Mouse (Mus musculus) kidney, postnatal 0 days (tissue): ENCODE data around the gene 6430571L13Rik. TPM values are rescaled to one million over a fixed set of nuclear protein-coding genes. Genes with fewer than 3 reads are reported as not detected.

ENCODE experiments used
- ATAC-seq: fragments of 200-750 bp; cut with Nextera tagmentation; replicated peaks from 2 replicates; pipeline ENCODE4 v1.8.0; 2017; ENCODE audit warnings: low read depth, moderate number of reproducible peaks, moderate TSS enrichment, moderate library complexity; ENCODE audit not compliant: low FRiP score
- DNase-seq: peaks from one replicate; pipeline ENCODE4 v3.0.0-alpha.2; 2016; ENCODE audit warnings: low spot score
- H3K27ac ChIP-seq: fragments of 300-500 bp; sonication (generic); 2 replicates; pipeline ENCODE4 v1.5.1; 2014; ENCODE audit warnings: mild to moderate bottlenecking
- H3K27me3 ChIP-seq: fragments of 300-500 bp; sonication (generic); 2 replicates; pipeline ENCODE4 v1.6.1; 2014; ENCODE audit warnings: low read length, mixed read lengths; ENCODE audit not compliant: insufficient read depth
- H3K36me3 ChIP-seq: fragments of 300-500 bp; sonication (generic); 2 replicates; pipeline ENCODE4 v1.6.1; 2014; ENCODE audit warnings: low read length, mixed read lengths; ENCODE audit not compliant: insufficient read depth
- H3K4me1 ChIP-seq: fragments of 300-500 bp; sonication (generic); replicated peaks from 2 replicates; pipeline ENCODE4 v1.6.1; 2014; ENCODE audit warnings: antibody characterized with exemption, low read length, mixed read lengths; ENCODE audit not compliant: insufficient read depth
- H3K4me2 ChIP-seq: fragments of 300-500 bp; sonication (generic); 2 replicates; pipeline ENCODE4 v1.6.1; 2014; ENCODE audit warnings: mild to moderate bottlenecking, low read length, moderate library complexity, mixed read lengths
- H3K4me3 ChIP-seq: fragments of 300-500 bp; sonication (generic); replicated peaks from 2 replicates; pipeline ENCODE4 v1.5.1; 2014; ENCODE audit warnings: low read depth, low read length
- H3K9ac ChIP-seq: fragments of 300-500 bp; sonication (generic); 2 replicates; pipeline ENCODE4 v1.6.1; 2014; ENCODE audit warnings: low read depth, low read length
- H3K9me3 ChIP-seq: fragments of 300-500 bp; sonication (generic); replicated peaks from 2 replicates; pipeline ENCODE4 v1.6.1; 2016; ENCODE audit warnings: low read length, inconsistent platforms, mixed read lengths
- CTCF ChIP-seq: IDR thresholded peaks from 2 replicates; pipeline ENCODE4 v1.5.1; 2016; ENCODE audit warnings: antibody characterized with exemption, low read depth, mild to moderate bottlenecking, moderate library complexity
- WGBS: fragments of 180-500 bp; shearing (Covaris S2); extraction: QIAGEN DNeasy Blood & Tissue Kit; methylation state at CpG from one replicate; pipeline ENCODE4 v1.1.7; 2014; 5-methylcytosine and 5-hydroxymethylcytosine counted together
- polyA plus RNA-seq: library from polyadenylated mRNA; unstranded; fragments of >200 nt; fragmentation: Nextera tagmentation; extraction: Ambion mirVana; gene quantifications from 2 replicates; pipeline ENCODE4 v1.2.1, GENCODE M21; 2015

6430571L13Rik gene
- polyA plus RNA-seq, 1 experiment from 2014 or later: 2.0 TPM

DNA sequence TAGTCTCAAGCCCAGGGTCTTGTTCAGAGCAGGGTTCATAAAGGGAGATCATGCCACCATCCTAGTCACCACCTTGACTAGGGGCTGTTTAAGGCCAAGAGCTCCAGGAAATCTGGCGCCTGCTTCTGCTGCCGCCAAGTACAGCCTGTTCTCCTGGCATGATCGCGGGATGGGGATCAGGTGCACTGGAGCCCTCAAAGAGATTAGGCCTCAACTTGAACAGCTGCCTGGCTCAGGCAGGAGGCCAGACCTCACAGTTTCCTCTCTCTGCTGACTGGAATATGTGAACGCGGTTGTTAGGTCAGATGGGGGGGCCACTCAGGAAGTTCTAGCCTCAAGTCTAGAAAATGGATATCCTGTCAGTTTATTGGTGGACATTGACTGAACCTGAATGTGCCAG is 16.8 kb upstream of the 6430571L13Rik start:
- DNase-seq: no peak
- 0 out of 2 replicates have a peak, but pooled peaks cover 4% of the 10 kb centered on the region for H3K36me3 ChIP-seq
- H3K9ac ChIP-seq: no peak overlapping the region
- H3K27me3 ChIP-seq: no peaks in the 10 kb centered on the region
- H3K9me3 ChIP-seq: no peaks in the 10 kb centered on the region
- no peak for TF ChIP-seq CTCF
- H3K4me1 ChIP-seq: peaks cover 14% of the 10 kb centered on the region; the same call in 1 of the 2 replicates
- no peak overlapping the region for H3K4me2 ChIP-seq
- no peak overlapping the region for H3K27ac ChIP-seq
- whole genome bisulfite sequencing: 66% methylated on average over 6 of the region's 6 CpGs
- ATAC-seq: no peak
- no peak overlapping the region for H3K4me3 ChIP-seq

- no peak overlapping the region for H3K4me2 ChIP-seq
- WGBS: 42% methylated on average over 4 of the region's 4 CpGs
- H3K27ac ChIP-seq: peak overlapping the region; percentile 55
- H3K4me3 ChIP-seq: no peak overlapping the region
- ATAC-seq (peak; percentile 51; the same call in 1 of the 2 replicates), DNase-seq (no peak)
- H3K27me3 ChIP-seq: no peaks in the 10 kb centered on the region
- no peak overlapping the region for H3K9ac ChIP-seq
- no peak for TF ChIP-seq CTCF
- peaks cover 14% of the 10 kb centered on the region; the same call in 1 of the 2 replicates for H3K4me1 ChIP-seq
- 0 out of 2 replicates have a peak, but pooled peaks cover 4% of the 10 kb centered on the region for H3K36me3 ChIP-seq
- H3K9me3 ChIP-seq: no peaks in the 10 kb centered on the region
Measured at GRCm38 (mm10) chr9:107324799-107325561, 15.4 kb upstream of the 6430571L13Rik start.

DNA sequence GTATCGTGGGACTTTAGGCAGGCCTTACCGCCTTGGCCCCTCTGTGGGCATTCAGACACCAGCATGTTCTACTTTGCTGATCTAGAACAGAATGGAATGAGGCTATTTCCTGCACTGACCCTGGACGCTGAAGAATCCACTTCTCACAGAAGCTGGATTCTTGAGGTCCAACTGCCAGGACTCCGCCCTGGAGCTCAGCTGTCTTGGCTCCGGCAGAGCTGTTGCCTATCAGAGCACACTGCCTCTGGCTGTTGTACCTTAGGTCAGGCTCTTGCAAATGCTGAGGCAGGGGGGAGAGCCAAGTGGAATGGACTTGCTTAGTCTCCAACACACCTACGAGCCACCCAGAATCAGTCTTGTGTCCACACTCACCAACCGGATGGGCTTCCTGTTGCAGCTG is 14.5 kb upstream of the 6430571L13Rik start:
- H3K4me2 ChIP-seq: no peak overlapping the region
- no peak overlapping the region for H3K9ac ChIP-seq
- H3K9me3 ChIP-seq: no peaks in the 10 kb centered on the region
- ATAC-seq (no peak), DNase-seq (no peak)
- H3K27me3 ChIP-seq: no peaks in the 10 kb centered on the region
- no peak overlapping the region for H3K4me3 ChIP-seq
- 0 out of 2 replicates have a peak, but pooled peaks cover 4% of the 10 kb centered on the region for H3K36me3 ChIP-seq
- WGBS: 70% methylated on average over 7 of the region's 7 CpGs
- H3K27ac ChIP-seq: peak overlapping the region; percentile 55; the same call in 1 of the 2 replicates
- peaks cover 14% of the 10 kb centered on the region; the same call in 1 of the 2 replicates for H3K4me1 ChIP-seq
- TF ChIP-seq CTCF: no peak

DNA sequence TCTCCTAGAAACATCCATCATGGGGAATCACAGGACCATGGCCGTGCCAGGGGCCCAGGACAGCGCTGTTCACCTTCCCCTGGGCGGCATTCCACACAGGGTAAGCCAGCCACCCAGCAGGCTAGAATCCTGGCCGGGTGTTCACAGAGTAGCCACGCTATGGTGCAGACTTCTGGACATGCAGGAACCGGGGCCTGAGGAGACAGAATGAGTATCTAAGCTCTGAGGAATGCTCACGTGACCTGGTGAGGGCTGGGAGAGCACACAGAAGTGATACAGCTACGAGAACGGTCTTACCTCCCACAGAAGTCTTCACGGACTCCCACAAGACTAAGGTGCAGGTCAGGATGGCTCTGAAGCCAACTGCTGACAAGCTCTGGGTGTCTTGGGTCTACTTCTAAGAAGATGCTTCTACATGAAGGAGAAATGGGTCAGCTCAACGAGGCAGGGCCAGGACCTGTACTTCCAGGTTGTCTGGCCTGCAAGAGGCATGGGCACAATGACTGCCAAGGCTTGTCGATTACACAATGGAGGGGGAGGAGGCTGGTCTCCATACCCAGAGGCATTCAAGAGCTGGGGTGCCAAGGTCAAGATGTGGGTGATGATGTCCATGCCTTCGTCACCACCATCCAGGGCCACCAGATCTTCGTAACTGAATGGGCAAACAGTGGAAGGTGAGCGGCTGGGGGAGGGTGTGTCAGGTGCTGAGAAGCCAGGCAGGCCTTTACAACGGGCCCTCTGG is 12.4 kb upstream of the 6430571L13Rik start:
- ATAC-seq (no peak), DNase-seq (no peak)
- 90% methylated on average over 16 of the region's 16 CpGs for WGBS
- Histone ChIP-seq H3K27me3 (no peaks in the 10 kb centered on the region), H3K4me2 (no peak overlapping the region), H3K27ac (no peak overlapping the region), H3K9me3 (no peaks in the 10 kb centered on the region), H3K4me3 (no peak overlapping the region), H3K36me3 (0 out of 2 replicates have a peak, but pooled peaks cover 6% of the 10 kb centered on the region), H3K9ac (no peak overlapping the region), H3K4me1 (peaks cover 14% of the 10 kb centered on the region; the same call in 1 of the 2 replicates)
- TF ChIP-seq CTCF: no peak

DNA sequence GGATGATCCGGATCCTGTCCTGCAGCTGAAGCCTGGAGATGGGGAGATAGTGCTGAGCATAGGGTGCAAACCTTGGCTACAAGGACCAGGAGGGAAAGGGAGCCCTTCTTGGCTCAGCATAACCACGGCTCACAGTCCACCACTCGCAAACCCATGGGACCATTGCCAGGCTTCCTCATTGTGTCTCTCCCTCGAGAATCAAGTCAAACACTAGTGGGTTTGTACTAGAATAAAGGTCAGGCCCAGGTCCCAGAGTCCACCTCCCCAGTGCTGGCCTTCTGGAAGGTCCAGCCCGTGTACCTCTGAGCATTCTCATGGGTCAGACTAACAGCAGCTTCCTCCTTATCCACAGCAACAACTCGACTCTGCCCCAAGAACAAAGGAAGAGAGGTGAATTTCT is 9.6 kb upstream of the 6430571L13Rik start:
- H3K27me3 ChIP-seq: no peaks in the 10 kb centered on the region
- peaks cover 3% of the 10 kb centered on the region; the same call in 1 of the 2 replicates for H3K4me1 ChIP-seq
- no peak overlapping the region for H3K27ac ChIP-seq
- no peak for TF ChIP-seq CTCF
- ATAC-seq (no peak), DNase-seq (no peak)
- H3K36me3 ChIP-seq: 0 out of 2 replicates have a peak, but pooled peaks cover 6% of the 10 kb centered on the region
- H3K4me2 ChIP-seq: no peak overlapping the region
- H3K9me3 ChIP-seq: no peaks in the 10 kb centered on the region
- H3K4me3 ChIP-seq: no peak overlapping the region
- no peak overlapping the region for H3K9ac ChIP-seq
- 76% methylated on average over 6 of the region's 6 CpGs for WGBS

- 51% methylated on average over 2 of the region's 2 CpGs for WGBS
- Histone ChIP-seq H3K9me3 (no peaks in the 10 kb centered on the region), H3K4me1 (peaks cover 3% of the 10 kb centered on the region; the same call in 1 of the 2 replicates), H3K27ac (no peak overlapping the region), H3K4me3 (no peak overlapping the region), H3K27me3 (no peaks in the 10 kb centered on the region), H3K9ac (no peak overlapping the region), H3K36me3 (0 out of 2 replicates have a peak, but pooled peaks cover 2% of the 10 kb centered on the region), H3K4me2 (no peak overlapping the region)
- no peak for DNase-seq
- no peak for ATAC-seq
- TF ChIP-seq CTCF: no peak
Measured at GRCm38 (mm10) chr9:107333686-107334085, 6.7 kb upstream of the 6430571L13Rik start.
